Mouse (Mus musculus): ENCODE data around the gene Olfr30. TPM values are rescaled to one million over a fixed set of nuclear protein-coding genes. Genes with fewer than 3 reads are reported as not detected.
"Not testable (repeated sequence)": the region's sequence is repeated elsewhere in the genome, so short reads cannot be mapped to it uniquely, and the experiment has no call there.

Gene Olfr30
- polyA plus RNA-seq (2012; rRNA removed) = 0.16 and 0.38 TPM in 2 replicates

GRCm38 (mm10) chr11:58462170-58462569 is at the start of gene Olfr30:
Olfr30 (minus strand) TSS chr11:58462270.
- Histone ChIP-seq H3K36me3 (ENCODE audit: control insufficient read depth, insufficient read depth, low read length) (no peaks in the 10 kb centered on the region), H3K4me1 (ENCODE audit: control insufficient read depth, insufficient read depth, low read length) (no peaks in the 10 kb centered on the region), H3K27ac (ENCODE audit: control insufficient read depth, insufficient read depth, low read depth, low read length) (no peak within 1 kb of the TSS), H3K27me3 (ENCODE audit: control insufficient read depth, insufficient read depth, low read length) (no peaks in the 10 kb centered on the region), H3K4me3 (ENCODE audit: control insufficient read depth, low read depth, low read length) (no peak within 1 kb of the TSS)
- TF ChIP-seq POLR2A (IDR thresholded peaks at IDR 0.05; ENCODE audit: control insufficient read depth, low read depth, low read length) (no peak), CTCF (IDR thresholded peaks at IDR 0.05; ENCODE audit: control insufficient read depth, insufficient read depth, insufficient replicate concordance, low read depth, low read length) (no peak)

- not testable (repeated sequence) for H3K4me3 ChIP-seq (ENCODE audit: control insufficient read depth, low read depth, low read length); H3K36me3 ChIP-seq (ENCODE audit: control insufficient read depth, insufficient read depth, low read length); H3K4me1 ChIP-seq (ENCODE audit: control insufficient read depth, insufficient read depth, low read length); H3K27ac ChIP-seq (ENCODE audit: control insufficient read depth, insufficient read depth, low read depth, low read length); H3K27me3 ChIP-seq (ENCODE audit: control insufficient read depth, insufficient read depth, low read length)
Observed at GRCm38 (mm10) chr11:58509058-58509457, 47.0 kb upstream of the Olfr30 start.

DNA sequence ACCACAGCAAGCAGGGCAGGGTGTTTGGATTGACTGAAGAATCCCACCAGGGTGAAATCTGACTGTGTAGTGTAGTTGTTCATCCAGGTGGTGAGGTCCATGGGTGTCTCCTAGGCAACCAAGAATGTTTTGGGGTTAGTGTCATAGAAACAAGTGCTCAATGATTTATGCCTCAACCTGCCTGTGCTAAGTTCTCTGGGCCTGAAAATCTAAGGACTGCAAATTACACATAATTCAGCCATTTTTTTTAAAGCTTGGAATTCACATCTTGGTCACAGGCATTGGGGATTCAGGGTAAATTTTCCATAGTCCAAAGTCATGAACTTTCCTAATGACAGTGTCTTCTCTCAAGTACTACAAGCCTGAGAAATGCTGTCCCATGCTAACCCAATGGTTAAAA is 40.4 kb upstream of the Olfr30 start, which contains the start of gene Olfr331:
Olfr331 (minus strand) TSS at position 101 of the 400 bp plus-strand sequence.
- not testable (repeated sequence) for H3K36me3 ChIP-seq (ENCODE audit: control insufficient read depth, insufficient read depth, low read length)

GRCm38 (mm10) chr11:58499290-58499689 is 37.2 kb upstream of the Olfr30 start:
- Histone ChIP-seq H3K4me3 (ENCODE audit: control insufficient read depth, low read depth, low read length) (no peak overlapping the region), H3K27me3 (ENCODE audit: control insufficient read depth, insufficient read depth, low read length) (no peaks in the 10 kb centered on the region), H3K27ac (ENCODE audit: control insufficient read depth, insufficient read depth, low read depth, low read length) (no peak overlapping the region), H3K4me1 (ENCODE audit: control insufficient read depth, insufficient read depth, low read length) (no peaks in the 10 kb centered on the region; the same call in 1 of the 2 replicates), H3K36me3 (ENCODE audit: control insufficient read depth, insufficient read depth, low read length) (no peaks in the 10 kb centered on the region)
- TF ChIP-seq POLR2A (IDR thresholded peaks at IDR 0.05; ENCODE audit: control insufficient read depth, low read depth, low read length) (no peak), CTCF (IDR thresholded peaks at IDR 0.05; ENCODE audit: control insufficient read depth, insufficient read depth, insufficient replicate concordance, low read depth, low read length) (no peak)

More for the DNA sequence above, 40.4 kb upstream of the Olfr30 start, which contains the start of gene Olfr331:
- H3K4me3 ChIP-seq (ENCODE audit: control insufficient read depth, low read depth, low read length); H3K4me1 ChIP-seq (ENCODE audit: control insufficient read depth, insufficient read depth, low read length); H3K27ac ChIP-seq (ENCODE audit: control insufficient read depth, insufficient read depth, low read depth, low read length); H3K27me3 ChIP-seq (ENCODE audit: control insufficient read depth, insufficient read depth, low read length): not testable (repeated sequence)

DNA sequence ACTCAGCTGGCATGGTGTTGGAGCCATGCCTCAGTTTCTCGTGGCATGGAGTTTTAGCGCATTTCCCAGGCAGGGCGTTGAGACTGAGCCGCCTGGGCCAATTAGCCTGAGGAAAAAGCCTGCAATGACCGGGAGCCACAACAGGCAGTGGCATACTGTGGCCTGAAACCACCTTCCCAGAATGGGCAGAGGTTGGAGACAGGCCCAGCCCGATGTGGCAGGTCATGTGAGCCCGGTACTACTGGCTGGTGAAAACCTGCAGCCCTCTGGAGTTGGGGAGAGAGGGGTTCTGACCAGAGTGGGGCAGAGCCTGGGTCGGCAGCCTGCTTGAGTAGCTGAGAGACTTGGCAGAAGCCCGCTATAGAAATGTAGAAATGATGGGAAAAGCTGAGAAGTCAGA is 36.7 kb upstream of the Olfr30 start:
- H3K4me1 ChIP-seq (ENCODE audit: control insufficient read depth, insufficient read depth, low read length) = no peaks in the 10 kb centered on the region; the same call in 1 of the 2 replicates
- H3K4me3 ChIP-seq (ENCODE audit: control insufficient read depth, low read depth, low read length) = no peak overlapping the region
- no peak for TF ChIP-seq POLR2A (IDR thresholded peaks at IDR 0.05; ENCODE audit: control insufficient read depth, low read depth, low read length)
- no peak for TF ChIP-seq CTCF (IDR thresholded peaks at IDR 0.05; ENCODE audit: control insufficient read depth, insufficient read depth, insufficient replicate concordance, low read depth, low read length)
- no peaks in the 10 kb centered on the region for H3K36me3 ChIP-seq (ENCODE audit: control insufficient read depth, insufficient read depth, low read length)
- H3K27ac ChIP-seq (ENCODE audit: control insufficient read depth, insufficient read depth, low read depth, low read length) = no peak overlapping the region
- H3K27me3 ChIP-seq (ENCODE audit: control insufficient read depth, insufficient read depth, low read length) = no peaks in the 10 kb centered on the region

DNA sequence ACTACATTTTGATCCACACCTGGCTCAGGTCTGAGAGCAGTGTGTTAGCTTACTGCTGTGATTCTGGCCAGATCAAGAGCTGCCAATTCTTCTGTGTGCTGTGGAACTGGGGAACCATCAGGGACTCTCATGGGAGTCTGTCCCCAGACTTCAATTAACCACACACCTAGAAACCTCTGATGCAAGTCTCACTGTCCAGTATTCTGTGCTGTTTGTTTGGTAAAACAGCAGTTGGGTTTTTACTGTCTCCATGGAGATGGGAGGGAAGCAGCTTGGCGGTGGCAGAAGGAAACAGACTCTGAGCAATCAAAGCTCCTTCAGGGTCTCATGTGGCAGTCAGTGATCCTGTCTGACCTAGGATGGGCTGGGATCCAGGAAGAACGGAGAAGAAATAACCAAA is 30.4 kb upstream of the Olfr30 start, which contains the start of gene Olfr332:
Olfr332 (minus strand) TSS at position 101 of the 400 bp plus-strand sequence.
- no peak for TF ChIP-seq CTCF (IDR thresholded peaks at IDR 0.05; ENCODE audit: control insufficient read depth, insufficient read depth, insufficient replicate concordance, low read depth, low read length)
- no peak for TF ChIP-seq POLR2A (IDR thresholded peaks at IDR 0.05; ENCODE audit: control insufficient read depth, low read depth, low read length)
- Histone ChIP-seq H3K27ac (ENCODE audit: control insufficient read depth, insufficient read depth, low read depth, low read length) (no peak within 1 kb of the TSS), H3K4me3 (ENCODE audit: control insufficient read depth, low read depth, low read length) (no peak within 1 kb of the TSS), H3K36me3 (ENCODE audit: control insufficient read depth, insufficient read depth, low read length) (no peaks in the 10 kb centered on the region), H3K27me3 (ENCODE audit: control insufficient read depth, insufficient read depth, low read length) (no peaks in the 10 kb centered on the region), H3K4me1 (ENCODE audit: control insufficient read depth, insufficient read depth, low read length) (0 out of 2 replicates have a peak, but pooled peaks cover 2% of the 10 kb centered on the region)

DNA sequence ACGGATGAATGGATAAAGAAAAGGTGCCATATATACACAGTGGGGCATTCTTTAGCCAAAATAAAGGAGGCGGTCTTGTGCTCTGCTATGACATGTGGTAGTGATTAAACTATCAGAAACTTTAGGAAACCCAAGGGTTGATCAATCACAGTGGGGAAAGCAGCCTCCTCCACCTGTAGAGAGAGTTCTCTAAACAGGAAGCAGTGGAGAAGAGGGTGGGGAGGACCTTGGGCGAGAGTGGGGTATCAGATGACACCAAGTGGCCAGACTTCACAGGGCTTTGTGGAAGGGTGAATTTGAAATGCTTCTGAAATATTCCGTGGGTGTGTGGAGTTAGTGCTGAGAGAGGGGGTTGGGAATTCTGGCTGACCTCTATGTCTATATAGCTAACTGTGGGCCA is 8.5 kb downstream of the Olfr30 start:
- TF ChIP-seq CTCF (IDR thresholded peaks at IDR 0.05; ENCODE audit: control insufficient read depth, insufficient read depth, insufficient replicate concordance, low read depth, low read length) (no peak), POLR2A (IDR thresholded peaks at IDR 0.05; ENCODE audit: control insufficient read depth, low read depth, low read length) (no peak)
- Histone ChIP-seq H3K4me3 (ENCODE audit: control insufficient read depth, low read depth, low read length) (no peak overlapping the region), H3K36me3 (ENCODE audit: control insufficient read depth, insufficient read depth, low read length) (no peaks in the 10 kb centered on the region), H3K27ac (ENCODE audit: control insufficient read depth, insufficient read depth, low read depth, low read length) (no peak overlapping the region), H3K27me3 (ENCODE audit: control insufficient read depth, insufficient read depth, low read length) (no peaks in the 10 kb centered on the region), H3K4me1 (ENCODE audit: control insufficient read depth, insufficient read depth, low read length) (no peaks in the 10 kb centered on the region; the same call in 1 of the 2 replicates)

- TF ChIP-seq CTCF (IDR thresholded peaks at IDR 0.05; ENCODE audit: control insufficient read depth, insufficient read depth, insufficient replicate concordance, low read depth, low read length) = no peak
- TF ChIP-seq POLR2A (IDR thresholded peaks at IDR 0.05; ENCODE audit: control insufficient read depth, low read depth, low read length) = peak; percentile 60; the same call in 1 of the 2 replicates
- Histone ChIP-seq H3K4me1 (ENCODE audit: control insufficient read depth, insufficient read depth, low read length) (no peaks in the 10 kb centered on the region; the same call in 1 of the 2 replicates), H3K4me3 (ENCODE audit: control insufficient read depth, low read depth, low read length) (peak within 1 kb of the TSS; percentile 61), H3K27me3 (ENCODE audit: control insufficient read depth, insufficient read depth, low read length) (no peaks in the 10 kb centered on the region), H3K36me3 (ENCODE audit: control insufficient read depth, insufficient read depth, low read length) (no peaks in the 10 kb centered on the region), H3K27ac (ENCODE audit: control insufficient read depth, insufficient read depth, low read depth, low read length) (peak within 1 kb of the TSS; percentile 22)
Observed at GRCm38 (mm10) chr11:58452759-58453158, 9.3 kb downstream of the Olfr30 start, which contains the start of gene Lypd9. Lypd9 (minus strand) TSS chr11:58452923.

Measured in testis, adult 2 months (tissue).